ENCODE assay signal across 9 mouse cellular contexts in the genomic region with DNA sequence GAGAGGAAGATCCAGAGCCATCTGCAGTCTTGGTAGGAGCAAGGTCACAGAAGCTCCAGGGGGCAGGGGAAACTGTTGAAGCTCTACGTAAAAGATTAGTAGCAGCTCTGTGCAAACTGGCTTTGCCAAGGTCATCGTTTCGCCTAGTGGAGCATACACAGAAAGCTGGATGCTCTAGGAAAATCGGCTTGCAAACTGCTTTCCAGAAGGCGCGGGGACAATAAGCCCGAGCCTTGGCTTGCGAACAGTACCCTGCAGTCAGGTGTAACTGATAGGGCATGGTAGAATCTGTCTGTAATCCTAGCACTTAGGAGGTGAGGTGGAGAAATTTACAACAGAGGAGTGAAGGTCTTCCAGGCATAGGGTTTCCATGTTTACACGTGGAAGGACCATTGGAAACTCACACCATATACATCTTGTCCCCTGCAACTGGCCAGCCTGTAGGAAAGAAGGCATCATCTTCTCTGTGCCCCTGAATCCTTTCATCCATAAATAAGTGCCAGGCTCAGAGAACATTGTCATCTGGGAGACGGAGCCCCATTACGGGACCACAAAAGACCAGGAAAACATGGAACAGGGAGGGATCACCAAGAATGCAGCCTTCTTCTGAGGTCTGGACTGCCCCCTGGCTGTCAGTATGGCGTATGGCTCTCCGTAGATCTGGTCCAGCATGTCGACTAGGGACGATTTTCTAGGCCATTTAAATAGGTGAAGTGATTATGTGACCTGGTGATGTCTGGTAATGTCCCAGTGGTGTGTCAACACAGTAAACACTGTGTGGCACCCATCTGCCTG.
DNase-seq lines count a peak whose midpoint lies in the region; ATAC-seq and TF ChIP-seq lines count a peak whose summit lies in the region.
"Had no signal": no experiment of that assay in that cellular context is flagged by ENCODE, and none has a peak within 500 bp of the region (broad histone marks: within the 10 kb centered on the region; RNA-seq: fewer than 3 reads in every experiment).

No protein-coding gene starts in this region.

- ATAC-seq in lung, embryonic 14.5 days (ENCODE audit: insufficient read depth): no peak
- 0 out of 2 replicates have a peak, but pooled peaks have one; percentile 9 for ATAC-seq in hindbrain, embryonic 12.5 days (ENCODE audit: low FRiP score)
- no peak for ATAC-seq in stomach, postnatal 0 days (ENCODE audit: low FRiP score, low TSS enrichment)
- no peak for ATAC-seq in CD4-positive, CD25-positive, alpha-beta regulatory T cell, adult 4 months

- H3K4me1 ChIP-seq in lung, embryonic 14.5 days (ENCODE audit: insufficient read depth): no peaks in the 10 kb centered on the region
- H3K4me1 ChIP-seq in hindbrain, embryonic 12.5 days: peaks cover 25% of the 10 kb centered on the region
- H3K4me1 ChIP-seq in stomach, postnatal 0 days (replicated peaks; ENCODE audit: control insufficient read depth, insufficient read depth): no peaks in the 10 kb centered on the region
- H3K4me1 ChIP-seq: embryonic facial prominence, embryonic 12.5 days; liver, embryonic 15.5 days had no signal

- no peak overlapping the region for H3K9ac ChIP-seq in lung, embryonic 14.5 days
- no peak overlapping the region for H3K9ac ChIP-seq in hindbrain, embryonic 12.5 days
- no peak overlapping the region for H3K9ac ChIP-seq in stomach, postnatal 0 days (ENCODE audit: low read length)
- H3K9ac ChIP-seq: embryonic facial prominence, embryonic 12.5 days; liver, embryonic 15.5 days had no signal

- H3K27me3 ChIP-seq in lung, embryonic 14.5 days (ENCODE audit: insufficient read depth, low read length): no peaks in the 10 kb centered on the region
- H3K27me3 ChIP-seq in hindbrain, embryonic 12.5 days: no peaks in the 10 kb centered on the region
- no peaks in the 10 kb centered on the region for H3K27me3 ChIP-seq in stomach, postnatal 0 days (ENCODE audit: control insufficient read depth, insufficient read depth, low read length)
- H3K27me3 ChIP-seq: embryonic facial prominence, embryonic 12.5 days; liver, embryonic 15.5 days had no signal

- 63% methylated on average over 15 of the region's 15 CpGs for WGBS in lung, embryonic 14.5 days
- WGBS in hindbrain, embryonic 12.5 days: 69% methylated on average over 15 of the region's 15 CpGs
- WGBS in stomach, postnatal 0 days: 66% methylated on average over 15 of the region's 15 CpGs

- no peaks in the 10 kb centered on the region for H3K36me3 ChIP-seq in lung, embryonic 14.5 days (ENCODE audit: insufficient read depth)
- H3K36me3 ChIP-seq in hindbrain, embryonic 12.5 days: no peaks in the 10 kb centered on the region
- H3K36me3 ChIP-seq in stomach, postnatal 0 days (ENCODE audit: control insufficient read depth, insufficient read depth, low read length): no peaks in the 10 kb centered on the region
- H3K36me3 ChIP-seq: embryonic facial prominence, embryonic 12.5 days; liver, embryonic 15.5 days had no signal

- H3K4me3 ChIP-seq in lung, embryonic 14.5 days (ENCODE audit: low read depth, low read length): no peak overlapping the region
- no peak overlapping the region for H3K4me3 ChIP-seq in hindbrain, embryonic 12.5 days
- no peak overlapping the region for H3K4me3 ChIP-seq in stomach, postnatal 0 days (ENCODE audit: low read depth, low read length)
- H3K4me3 ChIP-seq: embryonic facial prominence, embryonic 12.5 days; liver, embryonic 15.5 days had no signal

- TF ChIP-seq CTCF in lung, embryonic 14.5 days (IDR thresholded peaks at IDR 0.05; ENCODE audit: low read depth): peak; percentile 65
- peak; percentile 65 for TF ChIP-seq CTCF in stomach, postnatal 0 days (IDR thresholded peaks at IDR 0.05; ENCODE audit: low read depth)

- no peak overlapping the region for H3K4me2 ChIP-seq in lung, embryonic 14.5 days
- no peak overlapping the region for H3K4me2 ChIP-seq in hindbrain, embryonic 12.5 days (replicated peaks)
- no peak overlapping the region for H3K4me2 ChIP-seq in stomach, postnatal 0 days (replicated peaks; ENCODE audit: low read depth)
- H3K4me2 ChIP-seq: embryonic facial prominence, embryonic 12.5 days; liver, embryonic 15.5 days had no signal

- H3K27ac ChIP-seq in lung, embryonic 14.5 days (ENCODE audit: low read depth): no peak overlapping the region
- H3K27ac ChIP-seq in hindbrain, embryonic 12.5 days: 0 out of 2 replicates have a peak overlapping the region, but pooled peaks have one; percentile 13
- H3K27ac ChIP-seq in stomach, postnatal 0 days (replicated peaks): no peak overlapping the region
- H3K27ac ChIP-seq: embryonic facial prominence, embryonic 12.5 days; liver, embryonic 15.5 days had no signal

- peak; percentile 50 for DNase-seq in lung, embryonic 14.5 days
- DNase-seq in lung, postnatal 10 days: no peak
- peak; percentile 56 to 58 for DNase-seq in cerebellum, adult 18-20 months
- no peak for DNase-seq in stomach, postnatal 0 days (ENCODE audit: low spot score)
- DNase-seq in layer of hippocampus, postnatal 10 days (ENCODE audit: low spot score in 2 of 2): no peak

- no peak for TF ChIP-seq EP300 in stomach, postnatal 0 days (optimal IDR thresholded peaks at IDR 0.05)

- H3K9me3 ChIP-seq in lung, embryonic 14.5 days (ENCODE audit: low read depth, low read length): no peaks in the 10 kb centered on the region
- no peaks in the 10 kb centered on the region for H3K9me3 ChIP-seq in hindbrain, embryonic 12.5 days (replicated peaks)
- H3K9me3 ChIP-seq in stomach, postnatal 0 days (ENCODE audit: control insufficient read depth, low read length): no peaks in the 10 kb centered on the region
- H3K9me3 ChIP-seq: embryonic facial prominence, embryonic 12.5 days; liver, embryonic 15.5 days had no signal

Comparison
In these comparisons a context has a peak if more than half of its experiments do, and no peak if none do; other contexts are left out.
1. DNase-seq: peak in lung, embryonic 14.5 days (single experiment) and cerebellum, adult 18-20 months (2 of 2); none in lung, postnatal 10 days (single experiment), stomach, postnatal 0 days (single experiment) and layer of hippocampus, postnatal 10 days (0 of 2).